Mouse (Mus musculus) erythroblast, embryonic 14.5 days (primary cell): ENCODE measurements around the gene Olfr281.

Experiments
- GATA1 ChIP-seq: IDR thresholded peaks from 2 replicates; pipeline ENCODE4 v1.6.1; 2012; ENCODE audit warnings: low read length, inconsistent platforms, mixed read lengths
- TAL1 ChIP-seq: IDR thresholded peaks from 3 replicates; pipeline ENCODE4 v1.6.1; 2012; ENCODE audit warnings: low read length, inconsistent platforms, mixed read lengths

DNA sequence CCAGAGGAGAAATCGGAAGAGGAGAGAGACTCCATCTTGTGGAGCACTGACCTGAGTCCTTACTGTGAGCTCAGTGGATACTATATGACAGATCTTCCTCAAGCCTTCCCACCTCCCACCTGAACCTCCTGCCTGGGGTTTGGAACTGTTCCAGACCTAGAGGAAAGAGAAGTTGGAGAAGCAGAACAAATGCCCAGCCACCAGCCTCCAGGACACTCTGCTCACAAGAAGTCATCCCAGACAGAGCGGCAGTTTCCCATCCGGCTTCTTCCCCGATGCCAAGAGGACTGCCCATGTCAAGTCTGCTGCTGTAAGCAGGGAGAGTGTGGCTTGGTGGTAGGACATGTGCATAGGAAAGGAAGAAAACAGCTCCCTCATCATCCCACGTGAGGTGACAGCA is 23.9 kb downstream of the Olfr281 start:
- TF ChIP-seq GATA1 = no peak
- no peak for TF ChIP-seq TAL1
